Mouse (Mus musculus) effector memory CD4-positive, alpha-beta T cell, adult 7 months (primary cell): ENCODE measurements around the gene AU041133. TPM values are rescaled to one million over a fixed set of nuclear protein-coding genes. Genes with fewer than 3 reads are reported as not detected.

Source experiments
- polyA plus RNA-seq: library from polyadenylated mRNA; unstranded; fragments of 100-300 nt; shearing (Covaris generic); gene quantifications from one replicate; pipeline ENCODE4 v1.2.1, GENCODE M21; 2017

Gene AU041133
- 6.9 TPM for polyA plus RNA-seq

DNA sequence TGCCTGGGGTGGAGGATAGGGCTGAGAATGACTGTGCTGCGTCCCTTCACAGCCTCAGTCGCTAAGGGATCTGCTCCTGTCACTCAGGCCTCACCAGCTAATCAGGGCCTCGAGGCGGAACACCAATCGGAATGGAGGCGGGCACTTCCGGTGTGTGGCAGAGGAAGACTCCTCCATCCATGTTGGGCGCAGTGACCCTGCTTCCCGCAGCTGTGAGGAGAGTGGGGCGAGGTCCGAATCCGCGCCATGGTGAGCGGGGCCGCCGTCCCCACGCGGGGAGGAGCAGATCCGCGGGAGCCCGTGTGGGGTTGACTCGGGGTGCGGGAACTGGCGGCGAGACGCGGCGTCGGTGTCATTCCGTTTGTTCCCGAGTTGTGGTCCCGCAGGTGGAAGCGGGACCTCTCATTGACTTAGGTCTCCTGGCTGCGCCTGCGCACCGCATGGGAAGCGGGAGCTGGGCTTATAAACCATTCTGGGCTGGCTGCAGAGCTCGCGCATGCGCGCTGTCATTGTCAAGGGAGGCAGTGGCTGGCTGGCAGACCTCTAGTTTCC is at the start of gene AU041133:
Gene AU041133, plus strand, starts transcription at position 164 of the 552 bp plus-strand sequence.

DNA sequence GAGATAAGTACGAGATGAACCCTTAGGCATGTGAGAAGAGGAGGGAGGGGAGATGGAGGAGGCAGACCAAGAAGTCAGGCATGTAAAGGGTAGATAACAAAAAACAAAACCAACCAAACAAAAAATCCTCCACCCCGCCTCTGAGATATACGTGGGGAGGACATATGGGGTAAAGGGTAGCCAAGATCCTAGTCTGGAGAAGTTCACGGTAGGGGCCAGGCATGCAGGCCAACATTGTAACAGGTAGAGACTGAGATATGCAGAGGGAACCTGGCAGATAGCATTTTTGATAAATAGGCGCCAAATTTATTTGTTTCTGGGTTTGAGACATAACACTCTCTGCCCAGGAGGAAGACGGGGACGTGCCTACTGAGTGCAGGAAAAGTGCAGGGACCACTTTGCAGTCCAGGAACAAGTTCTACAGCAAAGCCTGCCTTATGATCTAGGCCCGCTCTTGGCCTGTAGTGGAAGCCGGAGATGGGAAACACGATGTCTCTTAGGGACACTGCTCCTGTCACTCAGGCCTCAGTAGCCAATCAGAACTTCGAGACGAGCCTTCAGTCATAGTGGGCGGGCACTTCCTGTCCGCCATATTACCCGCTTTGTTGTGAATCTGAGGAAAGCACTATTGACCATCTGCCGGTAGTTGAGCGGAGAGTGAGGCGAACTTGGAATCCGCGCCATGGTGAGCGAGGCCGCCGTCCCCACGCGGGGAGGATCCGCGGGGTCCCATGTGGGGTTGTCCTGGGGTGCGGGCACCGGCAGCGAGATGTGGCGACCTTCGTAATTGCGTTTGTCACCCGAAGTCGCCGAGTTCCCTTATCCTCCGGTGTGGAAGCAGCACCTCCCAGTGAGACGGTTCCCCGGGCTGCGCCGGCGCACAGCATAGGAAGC is 44.8 kb upstream of the AU041133 start, which contains the start of gene BC024063:
Gene BC024063, plus strand, starts transcription at position 626 of the 894 bp plus-strand sequence.

Other genes with a start within 250 kb of the AU041133 start
- gene Zfp781, start 197.5 kb upstream of the AU041133 start, polyA plus RNA-seq, result 4.0 TPM
- gene Zfp873, start 79.9 kb upstream of the AU041133 start, polyA plus RNA-seq, result 3.4 TPM
- 8.8 TPM for gene BC024063, start 44.7 kb upstream of the AU041133 start, polyA plus RNA-seq
- gene Zfp938, start 113.3 kb downstream of the AU041133 start, polyA plus RNA-seq, result 6.4 TPM
- gene 4932415D10Rik, start 188.6 kb downstream of the AU041133 start, polyA plus RNA-seq, result 0.18 TPM
- 7.3 TPM for gene Gm4924, start 226.2 kb downstream of the AU041133 start, polyA plus RNA-seq